Mouse (Mus musculus) liver, embryonic 14.5 days (tissue): ENCODE measurements around the gene Gstm4. TPM values are rescaled to one million over a fixed set of nuclear protein-coding genes. Genes with fewer than 3 reads are reported as not detected.
"Not testable (repeated sequence)": the region's sequence is repeated elsewhere in the genome, so short reads cannot be mapped to it uniquely, and the experiment has no call there.

ENCODE experiments used
- ATAC-seq: fragments of 200-750 bp; cut with Nextera tagmentation; 2 replicates; pipeline ENCODE4 v1.8.0; 2017; ENCODE audit warnings: moderate number of reproducible peaks, mild to moderate bottlenecking, moderate library complexity; ENCODE audit not compliant: insufficient read depth
- DNase-seq, 3 experiments: peaks; one replicate each; pipeline ENCODE4 v3.0.0-alpha.2; 2012 to 2013; ENCODE audit warnings: low read depth in 3 of 3, low spot score in 3 of 3
- H3K27ac ChIP-seq: fragments of 300-500 bp; sonication (generic); 2 replicates; pipeline ENCODE4 v1.5.1; 2014; ENCODE audit warnings: moderate library complexity, mild to moderate bottlenecking, control low read depth, inconsistent platforms
- H3K27me3 ChIP-seq: fragments of 300-500 bp; sonication (generic); 2 replicates; pipeline ENCODE4 v1.6.1; 2014; ENCODE audit warnings: mild to moderate bottlenecking, low read length, moderate library complexity; ENCODE audit not compliant: control insufficient read depth, insufficient read depth
- H3K36me3 ChIP-seq: fragments of 300-500 bp; sonication (generic); replicated peaks from 2 replicates; pipeline ENCODE4 v1.6.1; 2014; ENCODE audit warnings: low read depth; ENCODE audit not compliant: control insufficient read depth, insufficient read depth
- H3K4me1 ChIP-seq, 2 experiments: fragments of 200-500 bp in 1 of 2; fragments of 300-500 bp in 1 of 2; sonication (generic) in 1 of 2; replicated peaks; 2 replicates each; pipeline ENCODE4 v1.6.1; 2012 to 2014; ENCODE audit warnings: antibody characterized with exemption in 1 of 2, inconsistent platforms in 1 of 2, low read length in 1 of 2; ENCODE audit not compliant: control insufficient read depth in 2 of 2, insufficient read depth in 2 of 2
- H3K4me2 ChIP-seq: fragments of 300-500 bp; sonication (generic); 2 replicates; pipeline ENCODE4 v1.6.1; 2014; ENCODE audit warnings: low read depth, mild to moderate bottlenecking, control low read depth, moderate library complexity
- H3K4me3 ChIP-seq, 2 experiments: fragments of 200-500 bp in 1 of 2; fragments of 300-500 bp in 1 of 2; sonication (generic) in 1 of 2; 2 replicates each; pipeline ENCODE4 v1.5.1; 2012 to 2014; ENCODE audit warnings: low read depth in 2 of 2, low read length in 2 of 2, mild to moderate bottlenecking in 2 of 2, control low read depth in 1 of 2, inconsistent platforms in 1 of 2, moderate library complexity in 1 of 2; ENCODE audit not compliant: insufficient read depth in 1 of 2
- H3K9ac ChIP-seq: fragments of 300-500 bp; sonication (generic); replicated peaks from 2 replicates; pipeline ENCODE4 v1.6.1; 2014; ENCODE audit warnings: mild to moderate bottlenecking, control low read depth, moderate library complexity
- H3K9me3 ChIP-seq: fragments of 300-500 bp; sonication (generic); 2 replicates; pipeline ENCODE4 v1.6.1; 2016; ENCODE audit warnings: low read length, mixed read lengths; ENCODE audit not compliant: control insufficient read depth
- CTCF ChIP-seq: IDR thresholded peaks from 2 replicates; pipeline ENCODE4 v1.5.1; 2016; ENCODE audit warnings: antibody characterized with exemption, low read depth, control low read depth
- EP300 ChIP-seq: IDR thresholded peaks from 2 replicates; pipeline ENCODE4 v1.6.1; 2016; ENCODE audit warnings: antibody characterized with exemption, low read depth
- WGBS: fragments of 180-500 bp; shearing (Covaris S2); extraction: QIAGEN DNeasy Blood & Tissue Kit; methylation state at CpG from one replicate; pipeline ENCODE4 v1.1.7; 2014; ENCODE audit not compliant: insufficient replicate concordance; 5-methylcytosine and 5-hydroxymethylcytosine counted together
- polyA plus RNA-seq, 2 experiments: library from polyadenylated mRNA; depleted of rRNA in 1 of 2; stranded (reverse) in 1 of 2; unstranded in 1 of 2; fragments of >200 nt; fragmentation: Nextera tagmentation in 1 of 2; extraction: Ambion mirVana in 1 of 2; gene quantifications; 2 replicates each; pipeline versions ENCODE4 v1.2.1 to v1.2.3; 2012 to 2014

Gstm4 gene
- polyA plus RNA-seq, 2 experiments: 11.7 to 17.3 TPM

GRCm38 (mm10) chr3:108026049-108026448 lies 18.6 kb downstream of the Gstm4 start:
- Histone ChIP-seq H3K27ac (no peak overlapping the region), H3K36me3 (no peaks in the 10 kb centered on the region), H3K9ac (no peak overlapping the region), H3K4me2 (no peak overlapping the region), H3K4me1 (peaks cover 0 to 21% of the 10 kb centered on the region in 2 experiments; a peak in 2 of 4 replicates), H3K4me3 (no peak overlapping the region), H3K27me3 (no peaks in the 10 kb centered on the region), H3K9me3 (no peaks in the 10 kb centered on the region)
- TF ChIP-seq CTCF (no peak), EP300 (no peak)
- 27% methylated on average over 5 of the region's 5 CpGs for WGBS
- ATAC-seq (no peak), DNase-seq (no peak)

DNA sequence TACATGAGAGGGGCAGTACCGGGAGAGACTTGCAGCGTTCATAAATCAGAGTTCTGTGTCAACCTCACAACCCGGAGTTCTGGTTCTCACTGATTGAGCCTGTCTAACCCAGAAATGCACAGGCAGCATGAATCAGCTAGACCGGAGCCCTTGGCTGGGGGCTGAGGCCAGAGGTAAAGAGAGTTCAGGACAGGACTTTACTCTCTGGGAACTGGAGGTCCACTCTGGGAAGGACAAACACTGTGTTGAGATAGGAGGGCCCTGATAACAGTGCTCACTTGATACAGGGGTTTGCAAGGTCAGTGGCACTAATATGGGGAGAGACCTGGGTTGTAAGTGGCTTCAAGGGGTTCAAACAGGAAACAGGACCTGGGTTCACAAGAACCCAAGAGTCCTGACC lies 19.4 kb downstream of the Gstm4 start:
- H3K4me1 ChIP-seq: peaks cover 0 to 21% of the 10 kb centered on the region in 2 experiments; a peak in 2 of 4 replicates
- no peak overlapping the region for H3K27ac ChIP-seq
- no peaks in the 10 kb centered on the region for H3K36me3 ChIP-seq
- no peaks in the 10 kb centered on the region for H3K27me3 ChIP-seq
- DNase-seq: no peak
- no peak overlapping the region for H3K4me3 ChIP-seq
- TF ChIP-seq CTCF (no peak), EP300 (no peak)
- 45% methylated on average over 4 of the region's 4 CpGs for WGBS
- peak; percentile 61 for ATAC-seq
- no peaks in the 10 kb centered on the region for H3K9me3 ChIP-seq
- no peak overlapping the region for H3K4me2 ChIP-seq
- H3K9ac ChIP-seq: no peak overlapping the region

- peaks cover 0 to 22% of the 10 kb centered on the region in 2 experiments; a peak in 2 of 4 replicates for H3K4me1 ChIP-seq
- H3K27me3 ChIP-seq: no peaks in the 10 kb centered on the region
- no peak overlapping the region for H3K4me2 ChIP-seq
- no peak overlapping the region for H3K9ac ChIP-seq
- H3K4me3 ChIP-seq: no peak overlapping the region
- no peaks in the 10 kb centered on the region for H3K36me3 ChIP-seq
- no peaks in the 10 kb centered on the region for H3K9me3 ChIP-seq
- DNase-seq (no peak), ATAC-seq (no peak)
- TF ChIP-seq CTCF: no peak
- no peak for TF ChIP-seq EP300
- WGBS: 55% methylated on average over 6 of the region's 6 CpGs
- no peak overlapping the region for H3K27ac ChIP-seq
These were observed 22.0 kb downstream of the Gstm4 start for GRCm38 (mm10) chr3:108022650-108023049.

GRCm38 (mm10) chr3:108020351-108021022 lies 24.2 kb downstream of the Gstm4 start:
- not testable (repeated sequence) for H3K36me3 ChIP-seq, H3K27ac ChIP-seq, H3K9me3 ChIP-seq, H3K4me3 ChIP-seq, H3K4me2 ChIP-seq, H3K27me3 ChIP-seq, ATAC-seq, H3K9ac ChIP-seq, DNase-seq
- WGBS: 60% methylated on average over 11 of the region's 11 CpGs
- peaks cover 0 to 16% of the 10 kb centered on the region in 2 experiments; a peak in 2 of 4 replicates for H3K4me1 ChIP-seq

- H3K27me3 ChIP-seq, H3K27ac ChIP-seq, H3K9ac ChIP-seq, H3K4me3 ChIP-seq, H3K36me3 ChIP-seq, ATAC-seq, H3K4me2 ChIP-seq, H3K9me3 ChIP-seq, DNase-seq: not testable (repeated sequence)
- H3K4me1 ChIP-seq: peaks cover 0 to 14% of the 10 kb centered on the region in 2 experiments; a peak in 2 of 4 replicates
- 46% methylated on average over 3 of the region's 3 CpGs for WGBS
These were observed 25.5 kb downstream of the Gstm4 start for GRCm38 (mm10) chr3:108019226-108019625.
